Mouse (Mus musculus) embryo, embryonic 9.5 days (tissue): ENCODE data around the gene Ldlr.

Experiments used
- DNase-seq: peaks from one replicate; pipeline ENCODE4 v3.0.0-alpha.2; 2017; ENCODE audit errors: extremely low spot score

Ldlr gene

GRCm38 (mm10) chr9:21725224-21726121 is 2.2 kb downstream of the Ldlr start:
- no peak for DNase-seq

GRCm38 (mm10) chr9:21726218-21726975 is 3.1 kb downstream of the Ldlr start:
- no peak for DNase-seq

- no peak for DNase-seq
These were observed 5.1 kb downstream of the Ldlr start for GRCm38 (mm10) chr9:21728261-21728832.

- DNase-seq, result no peak
These were observed 6.0 kb downstream of the Ldlr start for GRCm38 (mm10) chr9:21729264-21729663.

- DNase-seq, result no peak
These were observed 9.0 kb downstream of the Ldlr start for GRCm38 (mm10) chr9:21732288-21732687.

GRCm38 (mm10) chr9:21733446-21733845 is 10.2 kb downstream of the Ldlr start:
- DNase-seq, result no peak

- DNase-seq, result no peak
These were observed 10.7 kb downstream of the Ldlr start for GRCm38 (mm10) chr9:21733989-21734388.

- DNase-seq, result no peak
These were observed 11.8 kb downstream of the Ldlr start for GRCm38 (mm10) chr9:21735126-21735525.

- no peak for DNase-seq
These were observed 13.3 kb downstream of the Ldlr start for GRCm38 (mm10) chr9:21736580-21736979.

GRCm38 (mm10) chr9:21737188-21737587 is 13.9 kb downstream of the Ldlr start:
- no peak for DNase-seq

- DNase-seq, result no peak
These were observed 15.5 kb downstream of the Ldlr start for GRCm38 (mm10) chr9:21738776-21739175.

- DNase-seq, result no peak
These were observed 17.1 kb downstream of the Ldlr start for GRCm38 (mm10) chr9:21740427-21740826.

GRCm38 (mm10) chr9:21741514-21741913 is 18.2 kb downstream of the Ldlr start:
- DNase-seq, result no peak

GRCm38 (mm10) chr9:21747238-21747774 is 24.0 kb downstream of the Ldlr start:
- DNase-seq, result no peak

- DNase-seq, result no peak
These were observed 24.8 kb downstream of the Ldlr start for GRCm38 (mm10) chr9:21748033-21748432.

- DNase-seq, result no peak
These were observed 25.2 kb downstream of the Ldlr start for GRCm38 (mm10) chr9:21748491-21748890.

GRCm38 (mm10) chr9:21749382-21750118 is 26.3 kb downstream of the Ldlr start:
- DNase-seq, result no peak

GRCm38 (mm10) chr9:21750370-21750769 is 27.1 kb downstream of the Ldlr start:
- no peak for DNase-seq

GRCm38 (mm10) chr9:21751347-21751746 is 28.1 kb downstream of the Ldlr start:
- DNase-seq, result no peak

- DNase-seq, result no peak
These were observed 29.0 kb downstream of the Ldlr start for GRCm38 (mm10) chr9:21752252-21752792.

GRCm38 (mm10) chr9:21754003-21754402 is 30.7 kb downstream of the Ldlr start:
- no peak for DNase-seq
